In the genomic region with DNA sequence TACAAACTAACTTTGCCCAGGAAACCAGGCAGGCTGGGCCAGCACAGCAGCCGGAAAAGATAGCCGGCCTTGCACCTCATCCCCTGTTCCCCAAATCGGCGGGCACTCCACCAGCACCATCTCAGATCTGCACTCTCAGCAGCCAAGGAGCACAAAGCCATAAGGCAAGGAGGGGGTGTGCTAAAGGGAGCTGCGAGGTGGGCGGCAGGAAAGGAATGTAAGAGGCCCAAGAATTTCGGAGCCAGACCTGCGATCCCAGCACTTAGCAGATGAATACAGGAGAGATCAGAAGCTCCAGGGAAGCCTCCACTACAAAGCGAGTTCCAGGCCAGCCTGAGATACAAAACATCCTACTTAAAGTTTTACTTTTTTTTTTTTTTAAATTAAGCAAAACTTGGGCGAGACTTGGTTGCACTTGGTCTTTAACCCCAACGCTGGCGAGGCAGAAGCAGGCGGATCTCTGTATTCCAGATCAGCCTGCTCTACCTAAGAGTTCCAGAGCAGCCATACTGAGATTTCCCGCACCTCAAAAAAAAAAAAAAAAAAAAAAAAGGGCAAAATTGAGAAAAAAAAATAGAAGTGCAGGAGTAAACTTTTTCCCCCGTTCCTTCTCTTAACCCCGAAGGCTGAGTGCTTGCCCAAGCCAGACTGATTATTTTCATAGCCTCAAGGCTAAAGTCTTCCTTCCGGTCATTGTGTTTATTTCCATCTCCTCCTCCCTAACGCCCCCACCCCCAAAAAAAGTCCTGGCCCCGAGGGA, we compare ENCODE assay signal across 8 mouse cellular contexts. TPM values are rescaled to one million over a fixed set of nuclear protein-coding genes. Genes with fewer than 3 reads are reported as not detected.
DNase-seq lines count a peak whose midpoint lies in the region; ATAC-seq and TF ChIP-seq lines count a peak whose summit lies in the region.

No protein-coding gene starts in this region.

- H3K4me2 ChIP-seq in liver, embryonic 13.5 days, result peak overlapping the region; percentile 94

- no peak for TF ChIP-seq CTCF in kidney, adult 2 months (conservative IDR thresholded peaks at IDR 0.05; ENCODE audit: insufficient read depth, insufficient read length, low read depth, low read length)

- no peaks in the 10 kb centered on the region for H3K9me3 ChIP-seq in liver, embryonic 13.5 days (replicated peaks)

- peak overlapping the region; percentile 96 for H3K9ac ChIP-seq in liver, embryonic 13.5 days

- 6% methylated on average over 19 of the region's 19 CpGs for WGBS in kidney, adult 2 months
- WGBS in liver, embryonic 13.5 days (ENCODE audit: insufficient replicate concordance), result 6% methylated on average over 19 of the region's 19 CpGs

- H3K4me1 ChIP-seq in brown adipose tissue, adult 24 weeks (ENCODE audit: control insufficient read depth, insufficient read depth, insufficient read length, low read length), result peaks cover 5% of the 10 kb centered on the region; the same call in 1 of the 2 replicates
- peaks cover 18% of the 10 kb centered on the region for H3K4me1 ChIP-seq in kidney, adult 2 months (ENCODE audit: control insufficient read depth, insufficient read depth, low read length)
- H3K4me1 ChIP-seq in liver, embryonic 13.5 days (replicated peaks), result peaks cover 46% of the 10 kb centered on the region

- H3K27ac ChIP-seq in brown adipose tissue, adult 24 weeks (replicated peaks; ENCODE audit: low read depth, low read length), result peak overlapping the region; percentile 88
- H3K27ac ChIP-seq in kidney, adult 2 months (ENCODE audit: insufficient read depth, low read depth, low read length), result peak overlapping the region; percentile 65
- H3K27ac ChIP-seq in liver, embryonic 13.5 days, result peak overlapping the region; percentile 95

- peak; percentile 18 for DNase-seq in ovary, adult 18-20 months (ENCODE audit: low spot score)
- no peak for DNase-seq in ovary, postnatal 36 days (ENCODE audit: low spot score)
- peak; percentile 75 for DNase-seq in frontal cortex, postnatal 36 days (ENCODE audit: low spot score in 2 of 2)
- DNase-seq in kidney, adult 2 months, result peak; percentile 50
- no peak for DNase-seq in liver, embryonic 13.5 days
- peak; percentile 68 to 71 for DNase-seq in right cerebral cortex, postnatal 10 days (ENCODE audit: low spot score in 2 of 2)

- H3K4me3 ChIP-seq in brown adipose tissue, adult 24 weeks (ENCODE audit: insufficient read depth, low read depth, low read length), result peak overlapping the region; percentile 88
- peak overlapping the region; percentile 92 for H3K4me3 ChIP-seq in kidney, adult 2 months (ENCODE audit: insufficient read depth, low read depth, low read length)
- H3K4me3 ChIP-seq in liver, embryonic 13.5 days (replicated peaks), result peak overlapping the region; percentile 91

- TF ChIP-seq POLR2A in kidney, adult 2 months (IDR thresholded peaks at IDR 0.05; ENCODE audit: low read depth, low read length), result no peak

- no peaks in the 10 kb centered on the region for H3K27me3 ChIP-seq in kidney, adult 2 months (replicated peaks; ENCODE audit: control insufficient read depth, insufficient read depth, low read length)
- H3K27me3 ChIP-seq in liver, embryonic 13.5 days, result no peaks in the 10 kb centered on the region

- H3K36me3 ChIP-seq in kidney, adult 2 months (ENCODE audit: control insufficient read depth, insufficient read depth, low read length), result no peaks in the 10 kb centered on the region; the same call in 1 of the 2 replicates
- H3K36me3 ChIP-seq in liver, embryonic 13.5 days, result peaks cover 34% of the 10 kb centered on the region

- no peak for ATAC-seq in liver, embryonic 13.5 days (ENCODE audit: low read depth)
- ATAC-seq in monocyte, adult 5-6 weeks (replicated peaks; ENCODE audit: insufficient number of reproducible peaks, low FRiP score, low TSS enrichment, poor library complexity, severe bottlenecking), result no peak; the same call in 1 of the 2 replicates

RNA-seq across cellular contexts. Expression of a gene that starts 1.7 kb away (rescaled TPM):
- 55.8 and 75.9 TPM in 2 replicates for polyA plus RNA-seq in brown adipose tissue, adult 24 weeks (2012; ENCODE audit: insufficient read depth, insufficient read length, missing spikeins)
- polyA plus RNA-seq in kidney, adult 2 months (2012; rRNA removed), result 86.4 and 103 TPM in 2 replicates
- polyA plus RNA-seq in liver, embryonic 13.5 days (2015; fragmentation: Nextera tagmentation; extraction: Ambion mirVana), result 39.1 and 52.5 TPM in 2 replicates
- 22.4 to 40.1 TPM (median 30.9 TPM) in 3 replicates for total RNA-seq in monocyte, adult 5-6 weeks (2017)

Comparison
In these comparisons a context has a peak if more than half of its experiments do, and no peak if none do; other contexts are left out.
1. DNase-seq: peak in ovary, adult 18-20 months (single experiment), frontal cortex, postnatal 36 days (2 of 2), kidney, adult 2 months (single experiment) and right cerebral cortex, postnatal 10 days (2 of 2); none in ovary, postnatal 36 days (single experiment) and liver, embryonic 13.5 days (single experiment).
2. Peak in every context shown above with its lines, with median percentiles within 50 percentile points of each other: H3K27ac ChIP-seq and H3K4me3 ChIP-seq.